Mouse (Mus musculus) colon, adult 2 months (tissue): Measurements from ENCODE around the gene Rptn. TPM values are rescaled to one million over a fixed set of nuclear protein-coding genes. Genes with fewer than 3 reads are reported as not detected.

Experiments
- polyA plus RNA-seq: library from polyadenylated mRNA; depleted of rRNA; stranded (reverse); fragments of >200 nt; gene quantifications from 2 replicates; pipeline ENCODE4 v1.2.3, GENCODE M21; 2012; rRNA removed

Rptn gene
- polyA plus RNA-seq, result not detected in 2 replicates

DNA sequence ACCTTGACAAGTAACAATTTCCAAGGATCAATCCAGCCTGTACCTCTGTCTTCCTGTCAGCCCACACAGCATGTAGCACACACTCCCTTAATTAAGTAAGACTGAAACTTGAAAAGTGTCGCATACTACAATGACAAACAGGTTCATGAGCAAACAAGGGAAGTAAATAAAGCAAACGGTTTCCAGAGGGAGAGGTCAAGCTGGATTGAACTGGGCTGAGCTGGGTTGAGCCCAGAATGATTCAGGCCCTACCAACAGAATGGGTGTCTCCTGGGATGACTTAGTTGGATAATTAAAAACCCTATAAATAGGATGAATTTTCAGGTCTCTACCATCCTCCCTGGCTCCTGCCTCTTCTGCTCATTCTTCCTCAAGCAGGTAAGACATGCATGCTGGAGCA lies at the start of gene Rptn:
Rptn (plus strand) TSS at position 334 of the 400 bp plus-strand sequence.

DNA sequence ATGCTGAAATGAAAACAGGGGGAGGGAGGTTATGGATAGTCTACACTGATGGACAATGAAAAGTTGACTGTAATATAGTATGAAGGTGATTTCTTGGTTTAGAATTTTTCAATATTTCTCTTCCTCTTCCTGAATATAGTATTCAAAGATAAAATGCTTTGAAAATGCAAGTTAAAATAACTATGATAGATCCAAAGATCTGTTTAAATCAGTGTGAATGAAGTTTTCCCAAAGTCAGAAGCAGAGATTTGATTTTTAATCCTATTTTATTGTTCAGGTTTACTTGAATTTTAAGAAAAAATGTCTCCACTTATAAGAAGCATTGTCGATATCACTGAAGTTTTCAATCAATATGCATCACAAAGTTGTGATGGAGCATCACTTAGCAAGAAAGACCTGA lies 48.5 kb downstream of the Rptn start, which contains the start of gene Tchh:
Tchh (plus strand) TSS at position 301 of the 400 bp plus-strand sequence.

Other genes starting within 250 kb of the Rptn start
- gene Crnn, start 248.9 kb upstream of the Rptn start, polyA plus RNA-seq, result 0.29 and 0.38 TPM in 2 replicates
- gene Flg2, start 196.4 kb upstream of the Rptn start, polyA plus RNA-seq, result not detected in 2 replicates
- not detected in 2 replicates for gene Flg, start 120.2 kb upstream of the Rptn start, polyA plus RNA-seq
- not detected in 2 replicates for gene Hrnr, start 74.0 kb upstream of the Rptn start, polyA plus RNA-seq
- 0.05 TPM in 2 replicates for gene Tchh, start 48.6 kb downstream of the Rptn start, polyA plus RNA-seq
- gene Tchhl1, start 75.1 kb downstream of the Rptn start, polyA plus RNA-seq, result not detected in 2 replicates
- gene S100a11, start 126.8 kb downstream of the Rptn start, polyA plus RNA-seq, result 85.5 and 91.8 TPM in 2 replicates
- 143 and 148 TPM in 2 replicates for gene S100a10, start 161.4 kb downstream of the Rptn start, polyA plus RNA-seq